ENCODE assay signal across 7 mouse cellular contexts in genomic region chr6:37419445-37419941, GRCm38 (mm10). TPM values are rescaled to one million over a fixed set of nuclear protein-coding genes. Genes with fewer than 3 reads are reported as not detected.
DNase-seq lines count a peak whose midpoint lies in the region; ATAC-seq lines count a peak whose summit lies in the region.

No protein-coding gene starts in this region.

- intact Hi-C loops in heart, postnatal 10 days (cut with DNase I) = loop anchor here (2.0 kb wide), 1 partner anchor 19 kb away; no protein-coding TSS in a partner anchor

- peak; percentile 94 for ATAC-seq in frontal cortex, adult (ENCODE audit: low TSS enrichment)

- peak; percentile 56 for DNase-seq in retina, postnatal 1 day
- DNase-seq in retina, embryonic 14.5 days (ENCODE audit: low spot score) = no peak
- DNase-seq in heart, postnatal 10 days = peak; percentile 76 to 83
- DNase-seq in layer of hippocampus, postnatal 36 days = peak; percentile 75 to 80
- DNase-seq in right cerebral cortex, postnatal 25 days = peak; percentile 87
- DNase-seq in urinary bladder, postnatal 36 days (ENCODE audit: low spot score in 2 of 2) = no peak

RNA-seq across cellular contexts. Expression of gene Creb3l2, which starts 22.5 kb away (rescaled TPM):
- total RNA-seq in heart, postnatal 10 days (2021) = 10 to 100 TPM; 40.0 to 42.0 TPM
- 10 to 100 TPM; 10.7 to 11.5 TPM for total RNA-seq in layer of hippocampus, postnatal 36 days (2021)

Comparison
In these comparisons a context has a peak if more than half of its experiments do, and no peak if none do; other contexts are left out.
1. DNase-seq: peak in retina, postnatal 1 day (single experiment), heart, postnatal 10 days (2 of 2), layer of hippocampus, postnatal 36 days (2 of 2) and right cerebral cortex, postnatal 25 days (single experiment); none in retina, embryonic 14.5 days (single experiment) and urinary bladder, postnatal 36 days (0 of 2).